Mouse (Mus musculus): ENCODE data around the gene Gatad2b. TPM values are rescaled to one million over a fixed set of nuclear protein-coding genes. Genes with fewer than 3 reads are reported as not detected.
A peak's percentile ranks its signal among the peaks of the same experiment; 100 is the strongest.

Gene Gatad2b
- polyA plus RNA-seq, 1 experiment from 2014 or later = 16.5 TPM

DNA sequence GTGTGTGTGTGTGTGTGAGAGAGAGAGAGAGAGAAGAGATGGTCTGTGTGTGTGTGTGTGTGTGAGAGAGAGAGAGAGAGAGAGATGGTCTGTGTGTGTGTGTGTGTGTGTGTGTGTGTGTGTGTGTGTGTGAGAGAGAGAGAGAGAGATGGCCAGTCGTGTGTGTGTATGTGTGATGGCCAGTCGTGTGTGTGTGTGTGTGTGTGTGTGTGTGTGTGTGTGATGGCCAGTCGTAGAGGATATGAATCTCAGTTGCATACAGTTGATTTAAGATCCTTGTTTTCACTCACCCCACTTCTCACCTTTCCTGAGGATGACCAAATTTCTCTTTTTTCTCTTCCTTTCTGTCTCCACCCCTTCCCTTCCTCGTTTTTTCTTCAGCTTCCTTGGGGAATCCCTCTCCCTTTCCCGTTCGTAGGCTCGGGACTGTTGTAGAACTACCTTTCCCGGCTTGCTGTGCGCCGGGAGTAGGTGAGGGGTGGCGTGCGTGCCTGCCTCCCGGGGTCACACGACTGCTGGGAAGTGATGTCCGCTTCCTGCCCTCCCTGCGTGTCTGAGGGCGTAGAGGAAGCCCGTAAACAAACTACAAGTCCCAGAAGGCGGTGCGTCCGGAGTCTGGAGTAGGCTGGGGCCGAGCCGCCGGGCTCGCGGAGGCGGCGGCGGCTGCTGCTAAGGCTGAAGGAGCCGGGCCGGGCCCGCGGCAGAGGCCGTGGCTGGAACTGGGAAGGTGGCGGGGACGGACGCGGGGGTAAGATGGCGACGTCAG lies 39.1 kb upstream of the Gatad2b start, which contains the start of gene Crtc2:
TSS of gene Crtc2 (plus strand) at position 511 of the 766 bp plus-strand sequence.
- WGBS = under 1% methylated on average over 38 of the region's 40 CpGs
- Histone ChIP-seq H3K4me3 (replicated peaks; ENCODE audit: low read length) (peak within 1 kb of the TSS; percentile 96), H3K27me3 (replicated peaks; ENCODE audit: control insufficient read depth, insufficient read depth, low read length) (no peaks in the 10 kb centered on the region), H3K36me3 (ENCODE audit: control insufficient read depth, insufficient read depth) (no peaks in the 10 kb centered on the region; the same call in 1 of the 2 replicates), H3K9me3 (ENCODE audit: control insufficient read depth, low read length) (no peaks in the 10 kb centered on the region), H3K27ac (ENCODE audit: low read length) (peak within 1 kb of the TSS; percentile 60; the same call in 1 of the 2 replicates), H3K4me1 (replicated peaks; ENCODE audit: control insufficient read depth, insufficient read depth, low read length) (peaks cover 21% of the 10 kb centered on the region), H3K9ac (replicated peaks; ENCODE audit: low read depth, low read length) (peak within 1 kb of the TSS; percentile 89), H3K4me2 (ENCODE audit: low read length) (peak within 1 kb of the TSS; percentile 87)
- peak; percentile 98 for ATAC-seq

DNA sequence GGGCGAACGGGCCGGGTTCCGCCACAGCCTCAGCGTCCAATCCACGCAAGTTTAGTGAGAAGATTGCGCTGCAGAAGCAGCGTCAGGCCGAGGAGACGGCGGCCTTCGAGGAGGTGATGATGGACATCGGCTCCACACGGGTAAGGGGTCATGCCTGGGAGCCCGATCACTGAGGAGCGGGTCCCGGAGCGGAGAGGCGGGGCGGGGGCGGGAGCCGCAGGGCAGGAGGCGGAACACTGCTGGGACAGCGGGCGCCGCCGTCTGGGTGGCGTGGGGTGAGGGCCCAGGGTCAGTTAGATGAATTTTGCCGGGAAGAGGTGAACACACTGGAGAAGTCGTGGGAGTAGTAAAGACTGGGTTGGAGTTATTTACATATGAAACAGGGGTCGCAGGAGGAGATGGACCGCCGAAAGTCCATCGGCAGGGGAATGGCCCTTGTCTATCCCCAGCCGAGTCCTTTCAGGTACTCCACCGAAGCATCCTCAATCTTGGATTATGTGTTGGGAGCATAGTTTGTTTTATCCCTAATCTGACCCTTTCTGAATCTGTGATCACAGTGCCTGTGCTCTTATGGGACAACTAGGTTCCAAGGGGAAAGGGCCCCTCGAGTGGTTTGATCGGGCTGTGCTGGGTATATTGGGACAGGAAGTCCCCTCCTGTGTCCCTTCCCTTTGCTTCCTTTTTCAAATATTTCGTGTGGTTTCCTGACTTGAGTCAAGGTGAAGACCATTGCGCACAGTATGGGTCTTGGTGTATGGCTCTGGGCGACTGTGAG lies 38.4 kb upstream of the Gatad2b start:
- ATAC-seq = peak; percentile 39
- Histone ChIP-seq H3K4me1 (replicated peaks; ENCODE audit: control insufficient read depth, insufficient read depth, low read length) (peaks cover 17% of the 10 kb centered on the region), H3K4me3 (replicated peaks; ENCODE audit: low read length) (peak overlapping the region; percentile 96), H3K27ac (ENCODE audit: low read length) (peak overlapping the region; percentile 60; the same call in 1 of the 2 replicates), H3K36me3 (ENCODE audit: control insufficient read depth, insufficient read depth) (peaks cover 4% of the 10 kb centered on the region; the same call in 1 of the 2 replicates), H3K4me2 (ENCODE audit: low read length) (peak overlapping the region; percentile 87), H3K9me3 (ENCODE audit: control insufficient read depth, low read length) (no peaks in the 10 kb centered on the region), H3K27me3 (replicated peaks; ENCODE audit: control insufficient read depth, insufficient read depth, low read length) (no peaks in the 10 kb centered on the region), H3K9ac (replicated peaks; ENCODE audit: low read depth, low read length) (peak overlapping the region; percentile 89)
- under 1% methylated on average over 37 of the region's 41 CpGs for WGBS

DNA sequence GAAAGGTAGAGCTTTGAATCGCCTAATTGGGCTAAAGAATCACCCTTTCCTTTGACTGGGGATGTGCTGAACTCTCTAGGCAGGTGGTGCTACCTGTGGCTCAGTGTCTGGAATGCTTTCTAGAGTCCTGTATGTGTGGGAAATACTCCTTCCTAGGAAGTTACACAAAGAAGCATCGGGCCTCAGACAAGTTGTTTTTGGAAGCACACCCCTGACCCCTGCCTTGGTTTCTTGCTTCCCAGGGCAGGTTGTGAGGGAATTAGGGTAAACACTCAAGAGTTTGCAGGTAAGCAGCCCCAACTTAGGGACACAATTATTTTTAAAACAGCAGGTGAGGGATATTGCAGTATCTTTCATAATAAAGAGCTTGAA lies 37.8 kb upstream of the Gatad2b start:
- Histone ChIP-seq H3K27me3 (replicated peaks; ENCODE audit: control insufficient read depth, insufficient read depth, low read length) (no peaks in the 10 kb centered on the region), H3K27ac (ENCODE audit: low read length) (no peak overlapping the region), H3K36me3 (ENCODE audit: control insufficient read depth, insufficient read depth) (peaks cover 10% of the 10 kb centered on the region), H3K4me3 (replicated peaks; ENCODE audit: low read length) (peak overlapping the region; percentile 96), H3K4me1 (replicated peaks; ENCODE audit: control insufficient read depth, insufficient read depth, low read length) (peaks cover 17% of the 10 kb centered on the region), H3K4me2 (ENCODE audit: low read length) (peak overlapping the region; percentile 87), H3K9me3 (ENCODE audit: control insufficient read depth, low read length) (no peaks in the 10 kb centered on the region), H3K9ac (replicated peaks; ENCODE audit: low read depth, low read length) (peak overlapping the region; percentile 89)
- 22% methylated on average over 2 of the region's 2 CpGs for WGBS
- no peak for ATAC-seq

GRCm38 (mm10) chr3:90255784-90256353 lies 37.1 kb upstream of the Gatad2b start:
- Histone ChIP-seq H3K4me3 (replicated peaks; ENCODE audit: low read length) (no peak overlapping the region), H3K27ac (ENCODE audit: low read length) (no peak overlapping the region), H3K27me3 (replicated peaks; ENCODE audit: control insufficient read depth, insufficient read depth, low read length) (no peaks in the 10 kb centered on the region), H3K9me3 (ENCODE audit: control insufficient read depth, low read length) (no peaks in the 10 kb centered on the region), H3K9ac (replicated peaks; ENCODE audit: low read depth, low read length) (no peak overlapping the region), H3K4me2 (ENCODE audit: low read length) (no peak overlapping the region), H3K4me1 (replicated peaks; ENCODE audit: control insufficient read depth, insufficient read depth, low read length) (peaks cover 17% of the 10 kb centered on the region), H3K36me3 (ENCODE audit: control insufficient read depth, insufficient read depth) (peaks cover 15% of the 10 kb centered on the region)
- no peak for ATAC-seq
- 93% methylated on average over 14 of the region's 14 CpGs for WGBS

DNA sequence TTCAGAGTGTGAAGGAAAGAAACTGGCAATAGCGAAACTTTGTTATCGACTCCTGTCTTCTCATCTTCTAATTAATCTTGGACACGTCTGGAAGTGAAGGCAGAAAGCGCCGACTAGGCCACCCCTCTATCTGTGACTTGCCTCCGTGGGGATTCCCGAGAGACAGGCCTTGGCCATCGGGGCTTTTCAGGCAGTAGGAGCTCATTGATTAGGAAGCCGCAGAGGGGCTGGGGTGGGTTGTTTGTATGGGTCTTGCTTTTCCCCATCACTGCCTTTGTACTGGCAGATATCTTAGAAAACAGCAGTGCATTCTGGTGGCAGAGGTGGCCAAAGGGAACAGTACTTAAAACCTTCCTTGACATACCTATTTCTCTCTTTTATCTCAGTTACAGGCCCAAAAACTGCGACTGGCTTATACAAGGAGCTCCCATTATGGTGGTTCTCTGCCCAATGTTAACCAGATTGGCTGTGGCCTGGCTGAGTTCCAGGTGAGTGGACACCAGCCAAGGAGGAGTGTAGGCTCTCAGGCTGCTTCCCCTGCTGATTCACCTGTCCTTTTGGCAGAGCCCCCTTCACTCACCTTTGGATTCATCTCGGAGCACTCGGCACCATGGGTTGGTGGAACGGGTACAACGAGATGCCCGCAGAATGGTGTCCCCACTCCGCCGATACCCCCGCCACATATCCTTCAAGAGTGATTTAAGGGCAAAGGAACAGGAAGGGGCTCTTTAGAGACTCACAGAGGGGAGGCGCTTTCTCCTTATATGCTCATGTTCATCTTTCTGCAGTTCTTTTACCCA lies 36.0 kb upstream of the Gatad2b start:
- Histone ChIP-seq H3K27me3 (replicated peaks; ENCODE audit: control insufficient read depth, insufficient read depth, low read length) (no peaks in the 10 kb centered on the region), H3K4me3 (replicated peaks; ENCODE audit: low read length) (no peak overlapping the region), H3K4me1 (replicated peaks; ENCODE audit: control insufficient read depth, insufficient read depth, low read length) (peaks cover 17% of the 10 kb centered on the region), H3K4me2 (ENCODE audit: low read length) (no peak overlapping the region), H3K27ac (ENCODE audit: low read length) (no peak overlapping the region), H3K36me3 (ENCODE audit: control insufficient read depth, insufficient read depth) (peaks cover 17% of the 10 kb centered on the region), H3K9me3 (ENCODE audit: control insufficient read depth, low read length) (no peaks in the 10 kb centered on the region), H3K9ac (replicated peaks; ENCODE audit: low read depth, low read length) (no peak overlapping the region)
- ATAC-seq = no peak
- 91% methylated on average over 19 of the region's 19 CpGs for WGBS

DNA sequence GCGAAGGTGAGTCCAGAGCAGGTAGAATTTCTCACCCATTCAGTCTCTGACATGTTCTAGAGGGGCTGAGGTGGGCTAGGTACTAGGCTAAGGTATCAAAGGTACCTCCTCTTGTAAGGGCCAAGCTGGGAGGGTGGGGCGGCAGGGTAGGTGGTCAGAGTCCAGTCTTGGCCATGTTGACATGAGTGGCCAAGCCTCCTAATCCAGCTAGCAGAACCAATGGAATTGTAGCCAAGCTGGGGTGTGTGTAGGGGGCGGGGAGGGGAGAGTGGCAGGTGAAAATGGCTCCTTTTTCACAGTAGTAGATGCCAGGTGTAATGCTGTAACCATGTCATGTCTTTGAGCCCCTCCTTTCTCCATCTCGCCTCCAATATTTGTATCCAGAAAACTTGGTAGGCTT lies 34.5 kb upstream of the Gatad2b start:
- ATAC-seq = no peak
- WGBS = 93% methylated on average over 4 of the region's 4 CpGs

DNA sequence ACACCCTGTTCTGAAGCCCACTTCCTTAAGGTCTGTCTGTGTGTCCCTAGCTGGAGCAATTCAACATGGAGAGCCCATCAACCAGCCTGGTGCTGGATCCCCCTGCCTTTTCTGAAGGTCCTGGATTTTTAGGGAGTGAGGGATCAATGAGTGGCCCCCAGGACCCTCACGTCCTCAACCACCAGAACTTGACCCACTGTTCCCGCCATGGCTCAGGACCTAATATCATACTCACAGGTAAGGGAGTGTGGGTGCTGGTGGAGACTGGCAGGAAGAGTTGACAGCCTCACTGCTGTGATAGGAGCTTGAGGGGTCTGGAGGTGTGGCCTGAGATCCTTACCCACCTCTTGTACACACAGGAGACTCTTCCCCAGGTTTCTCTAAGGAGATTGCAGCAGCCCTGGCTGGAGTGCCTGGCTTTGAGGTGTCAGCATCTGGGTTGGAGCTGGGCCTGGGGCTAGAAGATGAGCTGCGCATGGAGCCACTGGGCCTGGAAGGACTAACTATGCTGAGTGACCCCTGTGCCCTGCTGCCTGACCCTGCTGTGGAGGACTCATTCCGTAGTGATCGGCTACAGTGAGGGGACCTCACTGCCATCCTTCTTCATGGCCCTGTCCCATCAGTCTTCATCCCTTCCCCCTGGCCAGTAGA lies 29.7 kb upstream of the Gatad2b start:
- H3K4me2 ChIP-seq (ENCODE audit: low read length) = no peak overlapping the region

More for the DNA sequence above, 34.5 kb upstream of the Gatad2b start:
- no peaks in the 10 kb centered on the region for H3K9me3 ChIP-seq (ENCODE audit: control insufficient read depth, low read length)
- no peak overlapping the region for H3K4me3 ChIP-seq (replicated peaks; ENCODE audit: low read length)
- H3K9ac ChIP-seq (replicated peaks; ENCODE audit: low read depth, low read length) = no peak overlapping the region
- no peak overlapping the region for H3K4me2 ChIP-seq (ENCODE audit: low read length)
- peaks cover 14% of the 10 kb centered on the region for H3K4me1 ChIP-seq (replicated peaks; ENCODE audit: control insufficient read depth, insufficient read depth, low read length)
- no peaks in the 10 kb centered on the region for H3K27me3 ChIP-seq (replicated peaks; ENCODE audit: control insufficient read depth, insufficient read depth, low read length)
- peaks cover 28% of the 10 kb centered on the region for H3K36me3 ChIP-seq (ENCODE audit: control insufficient read depth, insufficient read depth)
- H3K27ac ChIP-seq (ENCODE audit: low read length) = no peak overlapping the region

DNA sequence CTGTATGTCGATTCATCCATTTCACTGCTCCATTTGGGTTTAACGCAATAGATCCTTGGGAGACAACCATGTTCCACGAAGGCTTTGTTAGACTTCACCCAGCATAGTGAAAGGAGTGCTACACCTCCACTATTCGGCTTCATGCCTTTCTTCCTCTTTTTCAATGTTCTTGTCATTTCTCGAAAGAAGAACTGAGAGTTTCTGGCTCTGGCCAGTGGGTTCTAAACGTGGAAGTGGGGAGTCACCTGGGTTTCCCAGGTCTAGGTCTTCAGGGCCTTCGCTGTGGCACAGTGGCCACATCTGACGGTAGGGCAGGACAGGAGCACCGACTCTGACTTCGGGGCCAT lies 28.3 kb upstream of the Gatad2b start:
- Histone ChIP-seq H3K4me1 (replicated peaks; ENCODE audit: control insufficient read depth, insufficient read depth, low read length) (peaks cover 12% of the 10 kb centered on the region), H3K9me3 (ENCODE audit: control insufficient read depth, low read length) (no peaks in the 10 kb centered on the region), H3K4me2 (ENCODE audit: low read length) (peak overlapping the region; percentile 86), H3K4me3 (replicated peaks; ENCODE audit: low read length) (peak overlapping the region; percentile 86), H3K9ac (replicated peaks; ENCODE audit: low read depth, low read length) (peak overlapping the region; percentile 88; the same call in 1 of the 2 replicates), H3K27ac (ENCODE audit: low read length) (peak overlapping the region; percentile 19), H3K36me3 (ENCODE audit: control insufficient read depth, insufficient read depth) (peaks cover 28% of the 10 kb centered on the region), H3K27me3 (replicated peaks; ENCODE audit: control insufficient read depth, insufficient read depth, low read length) (no peaks in the 10 kb centered on the region)
- no peak for ATAC-seq
- WGBS = 41% methylated on average over 10 of the region's 10 CpGs

More for the DNA sequence above, 29.7 kb upstream of the Gatad2b start:
- Histone ChIP-seq H3K9ac (replicated peaks; ENCODE audit: low read depth, low read length) (no peak overlapping the region), H3K36me3 (ENCODE audit: control insufficient read depth, insufficient read depth) (peaks cover 33% of the 10 kb centered on the region), H3K27me3 (replicated peaks; ENCODE audit: control insufficient read depth, insufficient read depth, low read length) (no peaks in the 10 kb centered on the region), H3K27ac (ENCODE audit: low read length) (no peak overlapping the region), H3K9me3 (ENCODE audit: control insufficient read depth, low read length) (no peaks in the 10 kb centered on the region), H3K4me3 (replicated peaks; ENCODE audit: low read length) (no peak overlapping the region), H3K4me1 (replicated peaks; ENCODE audit: control insufficient read depth, insufficient read depth, low read length) (peaks cover 12% of the 10 kb centered on the region)
- WGBS = 95% methylated on average over 5 of the region's 5 CpGs
- no peak for ATAC-seq
